Mouse (Mus musculus) neural tube, embryonic 15.5 days (tissue): ENCODE data around the gene Gm17416. TPM values are rescaled to one million over a fixed set of nuclear protein-coding genes. Genes with fewer than 3 reads are reported as not detected.

Experiments used
- ATAC-seq: fragments of 200-750 bp; cut with Nextera tagmentation; 2 replicates; pipeline ENCODE4 v1.8.0; 2017; ENCODE audit warnings: mild to moderate bottlenecking, moderate TSS enrichment, moderate library complexity; ENCODE audit not compliant: low FRiP score
- H3K27ac ChIP-seq: fragments of 300-500 bp; sonication (generic); replicated peaks from 2 replicates; pipeline ENCODE4 v1.5.1; 2015; ENCODE audit warnings: mild to moderate bottlenecking, inconsistent platforms
- H3K27me3 ChIP-seq: fragments of 300-500 bp; sonication (generic); replicated peaks from 2 replicates; pipeline ENCODE4 v1.6.1; 2015; ENCODE audit warnings: inconsistent platforms
- H3K36me3 ChIP-seq: fragments of 300-500 bp; sonication (generic); 2 replicates; pipeline ENCODE4 v1.6.1; 2015; ENCODE audit warnings: inconsistent platforms
- H3K4me1 ChIP-seq: fragments of 300-500 bp; sonication (generic); 2 replicates; pipeline ENCODE4 v1.6.1; 2015; ENCODE audit warnings: inconsistent platforms
- H3K4me2 ChIP-seq: fragments of 300-500 bp; sonication (generic); 2 replicates; pipeline ENCODE4 v1.6.1; 2015; ENCODE audit warnings: inconsistent platforms, mild to moderate bottlenecking, moderate library complexity
- H3K4me3 ChIP-seq: fragments of 300-500 bp; sonication (generic); replicated peaks from 2 replicates; pipeline ENCODE4 v1.5.1; 2015; ENCODE audit warnings: mild to moderate bottlenecking, inconsistent platforms
- H3K9ac ChIP-seq: fragments of 300-500 bp; sonication (generic); replicated peaks from 2 replicates; pipeline ENCODE4 v1.6.1; 2015; ENCODE audit warnings: mild to moderate bottlenecking, inconsistent platforms
- H3K9me3 ChIP-seq: fragments of 300-500 bp; sonication (generic); replicated peaks from 2 replicates; pipeline ENCODE4 v1.6.1; 2016; ENCODE audit warnings: inconsistent platforms
- WGBS: fragments of 180-500 bp; shearing (Covaris S2); methylation state at CpG from one replicate; pipeline ENCODE4 v1.1.7; 2015; ENCODE audit warnings: mixed read lengths; 5-methylcytosine and 5-hydroxymethylcytosine counted together
- polyA plus RNA-seq: library from polyadenylated mRNA; unstranded; fragments of >200 nt; fragmentation: Nextera tagmentation; extraction: Ambion mirVana; gene quantifications from 2 replicates; pipeline ENCODE4 v1.2.1, GENCODE M21; 2015

Gm17416 gene
- polyA plus RNA-seq: not detected in 2 replicates

GRCm38 (mm10) chr2:152569038-152569437, at the start of gene Gm17416:
TSS of gene Gm17416 (plus strand) at chr2:152569338.
- no peak for ATAC-seq
- no peaks in the 10 kb centered on the region for H3K36me3 ChIP-seq
- H3K9me3 ChIP-seq: no peaks in the 10 kb centered on the region
- WGBS: 87% methylated on average over 5 of the region's 5 CpGs
- no peaks in the 10 kb centered on the region for H3K27me3 ChIP-seq
- H3K27ac ChIP-seq: no peak within 1 kb of the TSS
- H3K4me1 ChIP-seq: no peaks in the 10 kb centered on the region
- no peak within 1 kb of the TSS for H3K9ac ChIP-seq
- H3K4me2 ChIP-seq: no peak within 1 kb of the TSS
- no peak within 1 kb of the TSS for H3K4me3 ChIP-seq

- 0 out of 2 replicates have a peak, but pooled peaks cover 2% of the 10 kb centered on the region for H3K4me1 ChIP-seq
- no peaks in the 10 kb centered on the region for H3K27me3 ChIP-seq
- H3K27ac ChIP-seq: no peak within 1 kb of the TSS
- no peaks in the 10 kb centered on the region for H3K9me3 ChIP-seq
- H3K9ac ChIP-seq: no peak within 1 kb of the TSS
- no peaks in the 10 kb centered on the region for H3K36me3 ChIP-seq
- no peak within 1 kb of the TSS for H3K4me2 ChIP-seq
- WGBS: 57% methylated on average over 13 of the region's 13 CpGs
- H3K4me3 ChIP-seq: no peak within 1 kb of the TSS
- ATAC-seq: no peak
These were observed 29.0 kb upstream of the Gm17416 start, which contains the start of gene Defb29 for GRCm38 (mm10) chr2:152539944-152540710. TSS of gene Defb29 (minus strand) at chr2:152540098.

- H3K4me2 ChIP-seq: no peak overlapping the region
- no peaks in the 10 kb centered on the region for H3K4me1 ChIP-seq
- no peaks in the 10 kb centered on the region for H3K36me3 ChIP-seq
- no peak overlapping the region for H3K4me3 ChIP-seq
- 89% methylated on average over 9 of the region's 9 CpGs for WGBS
- H3K27me3 ChIP-seq: no peaks in the 10 kb centered on the region
- no peaks in the 10 kb centered on the region for H3K9me3 ChIP-seq
- no peak overlapping the region for H3K27ac ChIP-seq
- no peak overlapping the region for H3K9ac ChIP-seq
- no peak for ATAC-seq
These were observed 27.2 kb upstream of the Gm17416 start for GRCm38 (mm10) chr2:152541979-152542378.

DNA sequence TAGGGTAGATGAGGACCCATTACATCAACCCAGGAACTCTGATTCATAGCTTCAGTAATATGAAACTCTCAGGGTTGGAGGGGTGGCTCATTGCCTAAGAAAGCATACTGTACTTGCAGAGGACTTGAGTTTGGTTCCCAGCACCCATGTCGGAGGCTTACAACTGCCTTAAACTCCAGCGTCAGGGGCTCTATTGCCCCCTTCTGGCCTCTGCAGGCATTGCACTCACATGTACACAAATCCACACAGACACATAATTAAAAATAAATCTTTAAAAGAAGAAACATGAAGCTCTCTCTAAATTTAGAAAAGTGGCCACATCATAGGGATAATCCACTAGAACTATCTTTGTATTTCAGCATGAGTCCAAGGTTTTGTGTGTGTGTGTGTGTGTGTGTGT, 26.2 kb upstream of the Gm17416 start:
- Histone ChIP-seq H3K4me1 (no peaks in the 10 kb centered on the region), H3K27ac (no peak overlapping the region), H3K9ac (no peak overlapping the region), H3K36me3 (no peaks in the 10 kb centered on the region), H3K4me2 (no peak overlapping the region), H3K27me3 (no peaks in the 10 kb centered on the region), H3K4me3 (no peak overlapping the region), H3K9me3 (no peaks in the 10 kb centered on the region)
- 75% methylated on average over 2 of the region's 2 CpGs for WGBS
- ATAC-seq: no peak

- H3K4me1 ChIP-seq: no peaks in the 10 kb centered on the region
- H3K36me3 ChIP-seq: no peaks in the 10 kb centered on the region
- H3K27ac ChIP-seq: no peak overlapping the region
- H3K4me3 ChIP-seq: no peak overlapping the region
- no peaks in the 10 kb centered on the region for H3K9me3 ChIP-seq
- no peak for ATAC-seq
- H3K4me2 ChIP-seq: no peak overlapping the region
- 62% methylated on average over 4 of the region's 4 CpGs for WGBS
- no peaks in the 10 kb centered on the region for H3K27me3 ChIP-seq
- no peak overlapping the region for H3K9ac ChIP-seq
These were observed 25.7 kb upstream of the Gm17416 start for GRCm38 (mm10) chr2:152543478-152543877.

DNA sequence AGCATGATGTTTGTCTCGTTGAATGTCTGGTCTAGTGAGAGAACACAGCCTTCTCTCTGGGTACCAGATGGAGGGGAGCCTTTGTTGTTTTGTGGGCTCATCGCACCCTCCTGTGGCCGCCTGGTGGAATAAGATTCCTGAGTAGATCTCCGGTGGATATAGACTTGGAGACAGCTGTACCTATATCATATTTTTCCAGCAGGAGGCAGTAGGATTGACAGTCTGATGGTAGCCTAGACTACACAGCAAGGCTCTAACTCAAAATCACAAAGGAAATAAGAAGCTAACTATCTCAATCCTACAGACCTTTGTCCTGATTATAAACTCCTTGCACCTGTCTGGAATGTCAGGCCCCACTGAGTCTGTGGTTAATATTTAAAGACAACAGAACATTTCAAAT, 24.4 kb upstream of the Gm17416 start:
- H3K4me3 ChIP-seq: no peak overlapping the region
- H3K27me3 ChIP-seq: no peaks in the 10 kb centered on the region
- H3K4me1 ChIP-seq: no peaks in the 10 kb centered on the region
- H3K27ac ChIP-seq: no peak overlapping the region
- H3K9ac ChIP-seq: no peak overlapping the region
- H3K36me3 ChIP-seq: no peaks in the 10 kb centered on the region
- no peaks in the 10 kb centered on the region for H3K9me3 ChIP-seq
- no peak for ATAC-seq
- WGBS: 21% methylated on average over 4 of the region's 4 CpGs
- no peak overlapping the region for H3K4me2 ChIP-seq

DNA sequence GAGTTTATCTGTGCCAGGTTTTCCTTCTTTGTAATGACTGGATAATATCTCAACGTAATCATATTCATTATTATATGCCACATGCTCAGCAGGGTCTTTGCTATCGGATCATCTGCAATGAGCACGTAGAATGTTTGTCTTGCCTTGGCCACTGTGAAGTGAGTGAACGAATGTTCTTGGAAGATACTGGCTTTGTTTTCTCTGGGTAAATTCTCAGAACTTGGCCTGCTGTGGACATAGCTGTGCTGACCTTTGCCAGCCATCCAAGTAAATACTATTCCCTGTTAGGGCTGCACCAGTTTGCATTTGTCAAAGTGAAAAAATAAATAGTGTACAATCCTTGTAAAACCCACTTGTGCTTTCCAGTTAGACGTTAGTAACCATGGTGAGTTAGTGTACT, 21.0 kb upstream of the Gm17416 start:
- WGBS: 74% methylated on average over 5 of the region's 5 CpGs
- H3K36me3 ChIP-seq: no peaks in the 10 kb centered on the region
- no peak overlapping the region for H3K9ac ChIP-seq
- no peak overlapping the region for H3K4me2 ChIP-seq
- no peak overlapping the region for H3K4me3 ChIP-seq
- H3K27ac ChIP-seq: no peak overlapping the region
- H3K9me3 ChIP-seq: no peaks in the 10 kb centered on the region
- no peaks in the 10 kb centered on the region for H3K4me1 ChIP-seq
- ATAC-seq: no peak
- H3K27me3 ChIP-seq: no peaks in the 10 kb centered on the region

DNA sequence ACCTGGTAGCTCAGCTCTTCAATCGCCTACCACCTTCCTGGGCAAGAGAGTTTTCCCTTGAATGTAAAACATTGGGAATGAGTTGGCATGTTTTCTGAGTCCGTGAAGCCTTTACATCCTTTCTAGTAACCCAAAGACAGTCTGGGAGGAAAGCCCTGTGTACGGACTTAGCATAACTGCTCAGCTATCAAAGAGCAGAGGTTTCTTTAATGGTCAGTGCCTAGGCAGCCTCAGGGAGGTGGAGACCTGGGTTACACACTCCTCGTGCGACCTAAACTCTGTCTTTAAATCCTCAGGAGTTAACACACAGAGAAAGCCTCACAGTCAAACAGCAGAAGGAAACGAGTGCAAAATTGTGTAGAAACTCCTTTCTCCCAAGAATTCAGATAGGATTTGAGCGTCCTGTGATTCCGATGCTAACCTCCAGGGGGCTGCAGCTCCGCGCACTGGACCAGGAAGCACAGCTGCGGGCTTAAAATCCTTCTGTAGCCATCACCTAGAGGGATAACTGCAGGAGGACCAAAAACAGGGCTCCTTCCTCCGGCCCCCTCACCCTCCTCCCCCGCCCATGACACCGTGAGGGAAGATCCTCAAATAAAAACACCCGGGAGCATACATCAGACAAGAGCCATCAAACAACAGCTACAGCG, 15.2 kb upstream of the Gm17416 start:
- 13% methylated on average over 16 of the region's 16 CpGs for WGBS
- Histone ChIP-seq H3K27me3 (no peaks in the 10 kb centered on the region), H3K27ac (no peak overlapping the region), H3K4me1 (peaks cover 7% of the 10 kb centered on the region; the same call in 1 of the 2 replicates), H3K4me2 (peak overlapping the region; percentile 47), H3K4me3 (no peak overlapping the region), H3K9me3 (no peaks in the 10 kb centered on the region), H3K36me3 (no peaks in the 10 kb centered on the region), H3K9ac (no peak overlapping the region)
- no peak for ATAC-seq

DNA sequence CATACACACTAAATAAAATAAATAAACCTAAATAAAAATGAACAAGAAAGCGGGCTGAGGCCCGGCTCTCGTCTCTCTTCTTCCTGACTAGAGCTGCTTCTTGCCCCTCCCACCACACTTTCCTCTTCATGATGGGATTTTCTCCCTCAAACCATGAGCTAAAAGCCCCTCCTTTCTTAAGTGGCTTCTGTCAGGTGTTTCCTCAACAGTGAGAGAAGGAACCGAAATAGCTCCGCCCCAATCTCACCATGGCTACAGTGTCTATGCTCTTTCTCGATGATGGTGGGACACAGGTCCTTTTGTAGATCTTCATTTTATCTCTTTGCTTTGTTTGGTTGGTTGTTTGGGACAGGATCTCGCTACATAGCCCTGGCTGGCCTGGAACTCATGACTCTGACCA, 12.5 kb upstream of the Gm17416 start:
- peaks cover 7% of the 10 kb centered on the region; the same call in 1 of the 2 replicates for H3K4me1 ChIP-seq
- ATAC-seq: no peak
- no peak overlapping the region for H3K4me2 ChIP-seq
- H3K4me3 ChIP-seq: no peak overlapping the region
- WGBS: 91% methylated on average over 7 of the region's 7 CpGs
- H3K27me3 ChIP-seq: no peaks in the 10 kb centered on the region
- H3K27ac ChIP-seq: no peak overlapping the region
- H3K9me3 ChIP-seq: no peaks in the 10 kb centered on the region
- H3K9ac ChIP-seq: no peak overlapping the region
- no peaks in the 10 kb centered on the region for H3K36me3 ChIP-seq

GRCm38 (mm10) chr2:152569881-152570280, 743 bp downstream of the Gm17416 start:
- ATAC-seq: no peak
- Histone ChIP-seq H3K27ac (no peak overlapping the region), H3K4me2 (no peak overlapping the region), H3K4me1 (no peaks in the 10 kb centered on the region), H3K9me3 (no peaks in the 10 kb centered on the region), H3K9ac (no peak overlapping the region), H3K27me3 (no peaks in the 10 kb centered on the region), H3K4me3 (no peak overlapping the region), H3K36me3 (no peaks in the 10 kb centered on the region)
- 77% methylated on average over 4 of the region's 4 CpGs for WGBS

DNA sequence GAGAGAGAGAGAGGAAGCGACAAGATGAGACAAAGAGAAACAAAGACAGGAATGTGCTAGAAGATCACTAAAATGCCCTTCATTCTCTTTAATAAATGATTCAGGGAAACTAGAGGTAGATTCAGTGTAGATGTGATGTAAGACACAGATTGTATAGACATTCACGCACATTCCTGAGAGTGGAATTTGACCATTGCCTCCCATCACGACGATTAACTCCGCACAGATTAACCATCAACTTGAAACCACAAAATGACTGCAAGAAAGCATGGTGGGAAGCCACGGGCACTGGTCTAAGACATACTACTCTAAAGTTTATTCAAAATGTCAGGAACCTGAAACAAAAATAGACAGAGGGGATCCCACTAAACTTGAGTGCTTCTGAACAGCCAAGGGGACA, 1.2 kb downstream of the Gm17416 start:
- Histone ChIP-seq H3K4me2 (no peak overlapping the region), H3K4me1 (no peaks in the 10 kb centered on the region), H3K9ac (no peak overlapping the region), H3K9me3 (no peaks in the 10 kb centered on the region), H3K27me3 (no peaks in the 10 kb centered on the region), H3K4me3 (no peak overlapping the region), H3K36me3 (no peaks in the 10 kb centered on the region), H3K27ac (no peak overlapping the region)
- no peak for ATAC-seq
- 76% methylated on average over 6 of the region's 6 CpGs for WGBS

GRCm38 (mm10) chr2:152572114-152572794, 3.1 kb downstream of the Gm17416 start, which contains the start of gene Defb21:
TSS of gene Defb21 (plus strand) at chr2:152572744.
- 67% methylated on average over 11 of the region's 11 CpGs for WGBS
- Histone ChIP-seq H3K9me3 (no peaks in the 10 kb centered on the region), H3K4me3 (no peak within 1 kb of the TSS), H3K27ac (no peak within 1 kb of the TSS), H3K4me1 (no peaks in the 10 kb centered on the region), H3K4me2 (no peak within 1 kb of the TSS), H3K9ac (no peak within 1 kb of the TSS), H3K27me3 (no peaks in the 10 kb centered on the region), H3K36me3 (no peaks in the 10 kb centered on the region)
- ATAC-seq: no peak
